Mouse (Mus musculus): ENCODE data around the gene Nr2e1. TPM values are rescaled to one million over a fixed set of nuclear protein-coding genes. Genes with fewer than 3 reads are reported as not detected.

Nr2e1 gene
- polyA plus RNA-seq, 1 experiment from 2014 or later = 0.06 TPM

- no peak overlapping the region for H3K9ac ChIP-seq (ENCODE audit: low read depth, low read length)
- no peak overlapping the region for H3K4me2 ChIP-seq
- 68% methylated on average over 6 of the region's 6 CpGs for WGBS (ENCODE audit: insufficient replicate concordance)
- H3K4me3 ChIP-seq (ENCODE audit: low read depth, low read length) = no peak overlapping the region
- no peaks in the 10 kb centered on the region for H3K9me3 ChIP-seq (replicated peaks; ENCODE audit: control insufficient read depth, low read length)
- peak; percentile 49 for ATAC-seq (replicated peaks; ENCODE audit: insufficient number of reproducible peaks, low FRiP score, low TSS enrichment)
- H3K27ac ChIP-seq (ENCODE audit: low read depth, low read length) = no peak overlapping the region
- no peaks in the 10 kb centered on the region for H3K4me1 ChIP-seq (ENCODE audit: control insufficient read depth, insufficient read depth, low read length)
- no peaks in the 10 kb centered on the region for H3K36me3 ChIP-seq (ENCODE audit: control insufficient read depth, insufficient read depth, low read length)
- H3K27me3 ChIP-seq (ENCODE audit: control insufficient read depth, insufficient read depth, low read length) = no peaks in the 10 kb centered on the region
Observed at GRCm38 (mm10) chr10:42545707-42546503, 37.5 kb downstream of the Nr2e1 start.

GRCm38 (mm10) chr10:42537571-42538316 lies 45.7 kb downstream of the Nr2e1 start:
- peak overlapping the region; percentile 91 for H3K27ac ChIP-seq (ENCODE audit: low read depth, low read length)
- no peak overlapping the region; the same call in 1 of the 2 replicates for H3K4me2 ChIP-seq
- peak; percentile 82 for ATAC-seq (replicated peaks; ENCODE audit: insufficient number of reproducible peaks, low FRiP score, low TSS enrichment)
- no peaks in the 10 kb centered on the region for H3K27me3 ChIP-seq (ENCODE audit: control insufficient read depth, insufficient read depth, low read length)
- no peaks in the 10 kb centered on the region for H3K9me3 ChIP-seq (replicated peaks; ENCODE audit: control insufficient read depth, low read length)
- peaks cover 14% of the 10 kb centered on the region; the same call in 1 of the 2 replicates for H3K36me3 ChIP-seq (ENCODE audit: control insufficient read depth, insufficient read depth, low read length)
- H3K9ac ChIP-seq (ENCODE audit: low read depth, low read length) = peak overlapping the region; percentile 58; the same call in 1 of the 2 replicates
- no peak overlapping the region for H3K4me3 ChIP-seq (ENCODE audit: low read depth, low read length)
- H3K4me1 ChIP-seq (ENCODE audit: control insufficient read depth, insufficient read depth, low read length) = peaks cover 20% of the 10 kb centered on the region
- WGBS (ENCODE audit: insufficient replicate concordance) = 57% methylated on average over 9 of the region's 9 CpGs

- Histone ChIP-seq H3K36me3 (ENCODE audit: control insufficient read depth, insufficient read depth, low read length) (peaks cover 21% of the 10 kb centered on the region), H3K9me3 (replicated peaks; ENCODE audit: control insufficient read depth, low read length) (no peaks in the 10 kb centered on the region), H3K4me1 (ENCODE audit: control insufficient read depth, insufficient read depth, low read length) (peaks cover 20% of the 10 kb centered on the region), H3K4me2 (no peak overlapping the region; the same call in 1 of the 2 replicates), H3K4me3 (ENCODE audit: low read depth, low read length) (no peak overlapping the region), H3K27ac (ENCODE audit: low read depth, low read length) (peak overlapping the region; percentile 77), H3K27me3 (ENCODE audit: control insufficient read depth, insufficient read depth, low read length) (no peaks in the 10 kb centered on the region), H3K9ac (ENCODE audit: low read depth, low read length) (no peak overlapping the region; the same call in 1 of the 2 replicates)
- peak; percentile 79 for ATAC-seq (replicated peaks; ENCODE audit: insufficient number of reproducible peaks, low FRiP score, low TSS enrichment)
- 76% methylated on average over 11 of the region's 11 CpGs for WGBS (ENCODE audit: insufficient replicate concordance)
Observed at GRCm38 (mm10) chr10:42533836-42534453, 49.5 kb downstream of the Nr2e1 start.

GRCm38 (mm10) chr10:42525682-42526081 lies 57.8 kb downstream of the Nr2e1 start:
- Histone ChIP-seq H3K4me3 (ENCODE audit: low read depth, low read length) (no peak overlapping the region), H3K27ac (ENCODE audit: low read depth, low read length) (no peak overlapping the region), H3K9me3 (replicated peaks; ENCODE audit: control insufficient read depth, low read length) (no peaks in the 10 kb centered on the region), H3K27me3 (ENCODE audit: control insufficient read depth, insufficient read depth, low read length) (no peaks in the 10 kb centered on the region), H3K4me2 (no peak overlapping the region), H3K36me3 (ENCODE audit: control insufficient read depth, insufficient read depth, low read length) (peaks cover 10% of the 10 kb centered on the region), H3K4me1 (ENCODE audit: control insufficient read depth, insufficient read depth, low read length) (peaks cover 12% of the 10 kb centered on the region), H3K9ac (ENCODE audit: low read depth, low read length) (no peak overlapping the region)
- no peak for ATAC-seq (replicated peaks; ENCODE audit: insufficient number of reproducible peaks, low FRiP score, low TSS enrichment)
- 86% methylated on average over 3 of the region's 3 CpGs for WGBS (ENCODE audit: insufficient replicate concordance)

- WGBS (ENCODE audit: insufficient replicate concordance) = 85% methylated on average over 11 of the region's 11 CpGs
- no peak for ATAC-seq (replicated peaks; ENCODE audit: insufficient number of reproducible peaks, low FRiP score, low TSS enrichment)
- H3K4me2 ChIP-seq = no peak overlapping the region
- H3K4me3 ChIP-seq (ENCODE audit: low read depth, low read length) = no peak overlapping the region
- H3K36me3 ChIP-seq (ENCODE audit: control insufficient read depth, insufficient read depth, low read length) = peaks cover 5% of the 10 kb centered on the region
- peaks cover 16% of the 10 kb centered on the region for H3K4me1 ChIP-seq (ENCODE audit: control insufficient read depth, insufficient read depth, low read length)
- H3K9ac ChIP-seq (ENCODE audit: low read depth, low read length) = no peak overlapping the region
- no peaks in the 10 kb centered on the region for H3K27me3 ChIP-seq (ENCODE audit: control insufficient read depth, insufficient read depth, low read length)
- no peak overlapping the region for H3K27ac ChIP-seq (ENCODE audit: low read depth, low read length)
- H3K9me3 ChIP-seq (replicated peaks; ENCODE audit: control insufficient read depth, low read length) = no peaks in the 10 kb centered on the region
Observed at GRCm38 (mm10) chr10:42523556-42524162, 59.8 kb downstream of the Nr2e1 start.

GRCm38 (mm10) chr10:42522912-42523311 lies 60.5 kb downstream of the Nr2e1 start:
- no peak for ATAC-seq (replicated peaks; ENCODE audit: insufficient number of reproducible peaks, low FRiP score, low TSS enrichment)
- no peak overlapping the region for H3K9ac ChIP-seq (ENCODE audit: low read depth, low read length)
- no peaks in the 10 kb centered on the region for H3K9me3 ChIP-seq (replicated peaks; ENCODE audit: control insufficient read depth, low read length)
- peaks cover 2% of the 10 kb centered on the region for H3K36me3 ChIP-seq (ENCODE audit: control insufficient read depth, insufficient read depth, low read length)
- peaks cover 20% of the 10 kb centered on the region for H3K4me1 ChIP-seq (ENCODE audit: control insufficient read depth, insufficient read depth, low read length)
- H3K4me3 ChIP-seq (ENCODE audit: low read depth, low read length) = no peak overlapping the region
- 60% methylated on average over 2 of the region's 2 CpGs for WGBS (ENCODE audit: insufficient replicate concordance)
- H3K4me2 ChIP-seq = no peak overlapping the region
- no peak overlapping the region for H3K27ac ChIP-seq (ENCODE audit: low read depth, low read length)
- no peaks in the 10 kb centered on the region for H3K27me3 ChIP-seq (ENCODE audit: control insufficient read depth, insufficient read depth, low read length)

GRCm38 (mm10) chr10:42521315-42521981 lies 62.0 kb downstream of the Nr2e1 start:
- ATAC-seq (replicated peaks; ENCODE audit: insufficient number of reproducible peaks, low FRiP score, low TSS enrichment) = peak; percentile 61; the same call in 1 of the 2 replicates
- H3K4me1 ChIP-seq (ENCODE audit: control insufficient read depth, insufficient read depth, low read length) = peaks cover 20% of the 10 kb centered on the region
- H3K9ac ChIP-seq (ENCODE audit: low read depth, low read length) = no peak overlapping the region
- H3K27me3 ChIP-seq (ENCODE audit: control insufficient read depth, insufficient read depth, low read length) = no peaks in the 10 kb centered on the region
- H3K27ac ChIP-seq (ENCODE audit: low read depth, low read length) = peak overlapping the region; percentile 71
- H3K36me3 ChIP-seq (ENCODE audit: control insufficient read depth, insufficient read depth, low read length) = no peaks in the 10 kb centered on the region; the same call in 1 of the 2 replicates
- WGBS (ENCODE audit: insufficient replicate concordance) = 44% methylated on average over 5 of the region's 5 CpGs
- no peaks in the 10 kb centered on the region for H3K9me3 ChIP-seq (replicated peaks; ENCODE audit: control insufficient read depth, low read length)
- H3K4me3 ChIP-seq (ENCODE audit: low read depth, low read length) = no peak overlapping the region
- no peak overlapping the region for H3K4me2 ChIP-seq

- Histone ChIP-seq H3K27ac (ENCODE audit: low read depth, low read length) (no peak overlapping the region), H3K4me1 (ENCODE audit: control insufficient read depth, insufficient read depth, low read length) (peaks cover 20% of the 10 kb centered on the region), H3K36me3 (ENCODE audit: control insufficient read depth, insufficient read depth, low read length) (no peaks in the 10 kb centered on the region), H3K9ac (ENCODE audit: low read depth, low read length) (no peak overlapping the region), H3K4me3 (ENCODE audit: low read depth, low read length) (no peak overlapping the region), H3K9me3 (replicated peaks; ENCODE audit: control insufficient read depth, low read length) (no peaks in the 10 kb centered on the region), H3K27me3 (ENCODE audit: control insufficient read depth, insufficient read depth, low read length) (no peaks in the 10 kb centered on the region), H3K4me2 (no peak overlapping the region)
- 66% methylated on average over 8 of the region's 8 CpGs for WGBS (ENCODE audit: insufficient replicate concordance)
- ATAC-seq (replicated peaks; ENCODE audit: insufficient number of reproducible peaks, low FRiP score, low TSS enrichment) = no peak
Observed at GRCm38 (mm10) chr10:42518363-42518762, 65.1 kb downstream of the Nr2e1 start.
